Mouse (Mus musculus): ENCODE data around the gene Fgf16.

Gene Fgf16

GRCm38 (mm10) chrX:105764162-105765004 lies at the start of gene Fgf16:
Gene Fgf16, plus strand, starts transcription at chrX:105764279.
- DNase-seq = peak; percentile 11

GRCm38 (mm10) chrX:105714740-105715139 lies 49.3 kb upstream of the Fgf16 start:
- no peak for DNase-seq

GRCm38 (mm10) chrX:105715789-105716321 lies 48.2 kb upstream of the Fgf16 start:
- DNase-seq = no peak

- DNase-seq = no peak
Measured at GRCm38 (mm10) chrX:105718388-105718787, 45.7 kb upstream of the Fgf16 start.

- DNase-seq = no peak
Measured at GRCm38 (mm10) chrX:105718943-105719342, 45.1 kb upstream of the Fgf16 start.

GRCm38 (mm10) chrX:105724174-105724573 lies 39.9 kb upstream of the Fgf16 start:
- DNase-seq = no peak

GRCm38 (mm10) chrX:105762847-105763527 lies 1.1 kb upstream of the Fgf16 start:
- peak; percentile 18 for DNase-seq

- peak; percentile 6 for DNase-seq
Measured at GRCm38 (mm10) chrX:105763612-105764011, 467 bp upstream of the Fgf16 start.

- no peak for DNase-seq
Measured at GRCm38 (mm10) chrX:105765005-105765706, 1.1 kb downstream of the Fgf16 start.

GRCm38 (mm10) chrX:105766013-105766412 lies 1.9 kb downstream of the Fgf16 start:
- DNase-seq = no peak

- no peak for DNase-seq
Measured at GRCm38 (mm10) chrX:105767177-105767764, 3.2 kb downstream of the Fgf16 start.

GRCm38 (mm10) chrX:105767932-105768331 lies 3.9 kb downstream of the Fgf16 start:
- DNase-seq = no peak

GRCm38 (mm10) chrX:105773281-105773680 lies 9.2 kb downstream of the Fgf16 start:
- no peak for DNase-seq

- no peak for DNase-seq
Measured at GRCm38 (mm10) chrX:105794806-105795403, 30.8 kb downstream of the Fgf16 start.

GRCm38 (mm10) chrX:105824462-105824861 lies 60.4 kb downstream of the Fgf16 start:
- no peak for DNase-seq

All from thymus, postnatal 14 days (tissue).